Mouse (Mus musculus) kidney, adult 2 months (tissue): ENCODE measurements at regions not wholly inside any gene's neighbourhood (a gene's known extent, or its start where the extent isn't known, plus 50 kb on each side); places are given as distances from the start of the nearest gene placed in this dataset.

Experiments
- CTCF ChIP-seq: fragments of 200-500 bp; conservative IDR thresholded peaks from 2 replicates; pipeline ENCODE4 v1.5.1; 2011; ENCODE audit warnings: low read depth, mild to moderate bottlenecking, control low read depth, low read length, moderate library complexity, mixed read lengths; ENCODE audit not compliant: insufficient read depth, insufficient read length
- POLR2A ChIP-seq: fragments of 200-500 bp; IDR thresholded peaks from one replicate; pipeline ENCODE4 v1.6.1; 2011; ENCODE audit warnings: low read depth, low read length, control low read depth

- TF ChIP-seq POLR2A (no peak), CTCF (no peak)
Measured at GRCm38 (mm10) chr10:112990720-112991119, 61.9 kb upstream of the Atxn7l3b start.
